Mouse (Mus musculus) neural tube, embryonic 12.5 days (tissue): Measurements from ENCODE around the gene Rcvrn. TPM values are rescaled to one million over a fixed set of nuclear protein-coding genes. Genes with fewer than 3 reads are reported as not detected.
A peak's percentile ranks its signal among the peaks of the same experiment; 100 is the strongest.

Source experiments
- ATAC-seq: fragments of 200-750 bp; cut with Nextera tagmentation; 2 replicates; pipeline ENCODE4 v1.8.0; 2017; ENCODE audit warnings: low read depth, mild to moderate bottlenecking, moderate TSS enrichment, moderate library complexity; ENCODE audit not compliant: low FRiP score
- H3K27ac ChIP-seq: fragments of 300-500 bp; sonication (generic); 2 replicates; pipeline ENCODE4 v1.5.1; 2016
- H3K27me3 ChIP-seq: fragments of 300-500 bp; sonication (generic); replicated peaks from 2 replicates; pipeline ENCODE4 v1.6.1; 2016; ENCODE audit warnings: mild to moderate bottlenecking
- H3K36me3 ChIP-seq: fragments of 300-500 bp; sonication (generic); 2 replicates; pipeline ENCODE4 v1.6.1; 2016; ENCODE audit warnings: mild to moderate bottlenecking
- H3K4me1 ChIP-seq: fragments of 300-500 bp; sonication (generic); 2 replicates; pipeline ENCODE4 v1.6.1; 2016
- H3K4me2 ChIP-seq: fragments of 300-500 bp; sonication (generic); replicated peaks from 2 replicates; pipeline ENCODE4 v1.6.1; 2016; ENCODE audit warnings: mild to moderate bottlenecking
- H3K4me3 ChIP-seq: fragments of 300-500 bp; sonication (generic); 2 replicates; pipeline ENCODE4 v1.5.1; 2016
- H3K9ac ChIP-seq: fragments of 300-500 bp; sonication (generic); 2 replicates; pipeline ENCODE4 v1.6.1; 2016; ENCODE audit warnings: mild to moderate bottlenecking
- H3K9me3 ChIP-seq: fragments of 300-500 bp; sonication (generic); 2 replicates; pipeline ENCODE4 v1.6.1; 2016; ENCODE audit warnings: mild to moderate bottlenecking
- WGBS: fragments of 180-500 bp; shearing (Covaris S2); methylation state at CpG from one replicate; pipeline ENCODE4 v1.1.7; 2016; 5-methylcytosine and 5-hydroxymethylcytosine counted together
- polyA plus RNA-seq: library from polyadenylated mRNA; unstranded; fragments of >200 nt; fragmentation: Nextera tagmentation; extraction: Ambion mirVana; gene quantifications from 2 replicates; pipeline ENCODE4 v1.2.1, GENCODE M21; 2016

Gene Rcvrn
- not detected in 2 replicates for polyA plus RNA-seq

DNA sequence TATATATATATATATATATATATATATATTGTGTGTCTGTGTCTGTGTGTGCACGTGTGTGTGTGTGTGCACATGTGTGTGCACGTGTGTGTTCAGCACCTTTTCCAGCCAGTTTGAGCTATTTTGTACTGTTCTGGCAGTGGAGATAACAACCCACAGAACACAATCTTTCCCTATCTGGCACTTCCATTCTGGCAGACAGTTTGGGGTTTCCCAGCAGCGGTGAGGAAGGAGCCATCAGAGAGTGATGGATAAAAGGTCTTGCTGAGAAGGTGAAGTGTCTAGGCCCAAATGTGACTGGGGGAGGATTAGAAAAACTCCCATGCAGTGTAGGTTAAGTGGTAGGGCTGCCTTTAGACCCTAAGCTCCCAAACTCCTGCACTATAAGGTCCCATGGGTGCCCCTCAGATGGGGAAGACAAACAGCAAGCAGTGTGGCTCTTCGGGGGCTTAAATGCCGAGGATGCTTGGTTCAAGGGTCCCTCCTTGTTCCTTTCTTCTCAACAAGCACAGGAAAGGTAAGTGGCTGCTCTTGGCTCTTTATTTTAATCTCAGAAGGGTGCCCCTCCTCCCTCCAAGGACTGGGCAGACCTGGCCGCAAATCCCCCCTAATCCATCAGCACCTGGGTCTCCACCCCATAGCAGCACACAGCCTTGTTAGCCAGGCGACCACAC lies at the start of gene Rcvrn:
Gene Rcvrn (plus strand): TSS at position 624 of the 674 bp plus-strand sequence.
- H3K4me3 ChIP-seq, result no peak within 1 kb of the TSS
- no peaks in the 10 kb centered on the region for H3K4me1 ChIP-seq
- H3K27me3 ChIP-seq, result no peaks in the 10 kb centered on the region
- no peak within 1 kb of the TSS for H3K4me2 ChIP-seq
- H3K27ac ChIP-seq, result no peak within 1 kb of the TSS
- no peaks in the 10 kb centered on the region for H3K36me3 ChIP-seq
- ATAC-seq, result no peak
- 79% methylated on average over 7 of the region's 7 CpGs for WGBS
- no peak within 1 kb of the TSS for H3K9ac ChIP-seq
- H3K9me3 ChIP-seq, result no peaks in the 10 kb centered on the region

DNA sequence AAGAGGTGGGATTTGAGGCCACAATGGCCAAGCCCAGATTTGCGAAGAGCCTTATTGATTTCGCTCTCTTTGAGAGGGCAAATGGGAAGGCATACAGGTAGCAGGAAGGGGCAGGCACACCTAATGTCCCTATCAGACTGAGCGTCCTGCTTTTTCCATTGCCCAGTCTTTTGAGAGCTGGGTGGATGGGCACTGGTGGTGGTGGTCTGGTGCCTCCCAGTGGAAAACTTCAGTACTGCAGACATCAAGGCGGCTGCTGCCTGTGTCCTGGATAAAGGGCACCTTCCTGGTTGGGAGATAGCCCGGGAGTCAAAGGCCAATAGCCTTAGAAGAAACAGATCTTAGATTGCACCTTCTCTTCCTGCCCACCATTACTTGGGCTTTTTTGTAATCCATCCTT lies 47.4 kb upstream of the Rcvrn start:
- no peaks in the 10 kb centered on the region for H3K36me3 ChIP-seq
- peaks cover 6% of the 10 kb centered on the region; the same call in 1 of the 2 replicates for H3K4me1 ChIP-seq
- WGBS, result 32% methylated on average over 5 of the region's 5 CpGs
- H3K4me2 ChIP-seq, result no peak overlapping the region
- H3K9me3 ChIP-seq, result no peaks in the 10 kb centered on the region
- H3K9ac ChIP-seq, result no peak overlapping the region
- no peaks in the 10 kb centered on the region for H3K27me3 ChIP-seq
- no peak overlapping the region for H3K27ac ChIP-seq
- ATAC-seq, result no peak; the same call in 1 of the 2 replicates
- no peak overlapping the region for H3K4me3 ChIP-seq

- H3K4me3 ChIP-seq, result no peak overlapping the region
Measured at GRCm38 (mm10) chr11:67648651-67649407, 46.3 kb upstream of the Rcvrn start.

GRCm38 (mm10) chr11:67649971-67650707 lies 45.0 kb upstream of the Rcvrn start:
- WGBS, result 58% methylated on average over 10 of the region's 10 CpGs
- H3K36me3 ChIP-seq, result no peaks in the 10 kb centered on the region
- H3K4me1 ChIP-seq, result peaks cover 6% of the 10 kb centered on the region; the same call in 1 of the 2 replicates
- H3K4me3 ChIP-seq, result no peak overlapping the region
- no peaks in the 10 kb centered on the region for H3K9me3 ChIP-seq
- H3K27me3 ChIP-seq, result no peaks in the 10 kb centered on the region
- H3K4me2 ChIP-seq, result no peak overlapping the region
- no peak overlapping the region for H3K9ac ChIP-seq
- ATAC-seq, result no peak
- no peak overlapping the region for H3K27ac ChIP-seq

More at GRCm38 (mm10) chr11:67648651-67649407, 46.3 kb upstream of the Rcvrn start:
- Histone ChIP-seq H3K9me3 (no peaks in the 10 kb centered on the region), H3K27me3 (no peaks in the 10 kb centered on the region), H3K27ac (no peak overlapping the region), H3K4me2 (no peak overlapping the region), H3K36me3 (no peaks in the 10 kb centered on the region), H3K9ac (no peak overlapping the region), H3K4me1 (peaks cover 6% of the 10 kb centered on the region; the same call in 1 of the 2 replicates)
- 86% methylated on average over 11 of the region's 11 CpGs for WGBS
- ATAC-seq, result no peak

DNA sequence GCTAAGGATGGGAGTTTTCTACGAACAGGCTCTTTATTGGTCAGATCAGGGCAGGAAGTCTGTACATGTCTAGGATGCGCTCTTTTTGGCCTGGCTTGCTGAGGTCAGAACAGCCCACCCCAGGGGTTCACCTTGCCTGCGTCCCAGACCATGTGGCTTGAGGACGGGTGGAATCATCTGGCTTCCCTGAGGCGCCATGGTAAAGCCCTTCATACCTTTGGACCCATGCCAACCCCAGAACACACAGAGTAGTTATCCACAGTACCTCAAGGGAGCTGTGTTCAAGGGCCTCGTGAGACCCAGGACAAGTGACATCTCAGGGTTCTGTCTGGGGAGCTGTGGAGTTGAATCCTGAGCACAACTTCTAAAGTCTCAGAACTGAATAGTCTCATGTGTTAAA lies 43.4 kb upstream of the Rcvrn start:
- H3K4me2 ChIP-seq, result no peak overlapping the region
- H3K4me1 ChIP-seq, result peaks cover 6% of the 10 kb centered on the region; the same call in 1 of the 2 replicates
- H3K9me3 ChIP-seq, result no peaks in the 10 kb centered on the region
- H3K9ac ChIP-seq, result no peak overlapping the region
- no peak overlapping the region for H3K4me3 ChIP-seq
- no peak for ATAC-seq
- 83% methylated on average over 6 of the region's 6 CpGs for WGBS
- no peaks in the 10 kb centered on the region for H3K27me3 ChIP-seq
- no peaks in the 10 kb centered on the region for H3K36me3 ChIP-seq
- no peak overlapping the region for H3K27ac ChIP-seq

GRCm38 (mm10) chr11:67652194-67652892 lies 42.8 kb upstream of the Rcvrn start:
- Histone ChIP-seq H3K36me3 (no peaks in the 10 kb centered on the region), H3K9me3 (no peaks in the 10 kb centered on the region), H3K27me3 (no peaks in the 10 kb centered on the region), H3K27ac (no peak overlapping the region), H3K4me2 (0 out of 2 replicates have a peak overlapping the region, but pooled peaks have one; percentile 2), H3K9ac (no peak overlapping the region), H3K4me1 (peaks cover 6% of the 10 kb centered on the region; the same call in 1 of the 2 replicates), H3K4me3 (no peak overlapping the region)
- ATAC-seq, result no peak
- WGBS, result 17% methylated on average over 14 of the region's 14 CpGs

GRCm38 (mm10) chr11:67652893-67653255 lies 42.3 kb upstream of the Rcvrn start:
- H3K4me1 ChIP-seq, result peaks cover 6% of the 10 kb centered on the region; the same call in 1 of the 2 replicates
- H3K27me3 ChIP-seq, result no peaks in the 10 kb centered on the region
- no peak for ATAC-seq
- H3K9ac ChIP-seq, result no peak overlapping the region
- H3K9me3 ChIP-seq, result no peaks in the 10 kb centered on the region
- H3K27ac ChIP-seq, result no peak overlapping the region
- WGBS, result 31% methylated on average over 6 of the region's 6 CpGs
- 0 out of 2 replicates have a peak overlapping the region, but pooled peaks have one; percentile 2 for H3K4me2 ChIP-seq
- no peak overlapping the region for H3K4me3 ChIP-seq
- H3K36me3 ChIP-seq, result no peaks in the 10 kb centered on the region

GRCm38 (mm10) chr11:67653521-67654090 lies 41.5 kb upstream of the Rcvrn start:
- Histone ChIP-seq H3K4me2 (no peak overlapping the region), H3K27me3 (no peaks in the 10 kb centered on the region), H3K4me1 (peaks cover 6% of the 10 kb centered on the region; the same call in 1 of the 2 replicates), H3K4me3 (no peak overlapping the region), H3K36me3 (no peaks in the 10 kb centered on the region), H3K9me3 (no peaks in the 10 kb centered on the region), H3K9ac (no peak overlapping the region), H3K27ac (no peak overlapping the region)
- 92% methylated on average over 9 of the region's 9 CpGs for WGBS
- no peak for ATAC-seq

- no peak overlapping the region for H3K4me3 ChIP-seq
- no peak overlapping the region for H3K27ac ChIP-seq
- H3K9ac ChIP-seq, result no peak overlapping the region
- H3K27me3 ChIP-seq, result no peaks in the 10 kb centered on the region
- no peaks in the 10 kb centered on the region for H3K36me3 ChIP-seq
- H3K4me1 ChIP-seq, result peaks cover 6% of the 10 kb centered on the region; the same call in 1 of the 2 replicates
- H3K9me3 ChIP-seq, result no peaks in the 10 kb centered on the region
- no peak for ATAC-seq
- WGBS, result 87% methylated on average over 4 of the region's 4 CpGs
- H3K4me2 ChIP-seq, result no peak overlapping the region
Measured at GRCm38 (mm10) chr11:67654514-67654913, 40.6 kb upstream of the Rcvrn start.

DNA sequence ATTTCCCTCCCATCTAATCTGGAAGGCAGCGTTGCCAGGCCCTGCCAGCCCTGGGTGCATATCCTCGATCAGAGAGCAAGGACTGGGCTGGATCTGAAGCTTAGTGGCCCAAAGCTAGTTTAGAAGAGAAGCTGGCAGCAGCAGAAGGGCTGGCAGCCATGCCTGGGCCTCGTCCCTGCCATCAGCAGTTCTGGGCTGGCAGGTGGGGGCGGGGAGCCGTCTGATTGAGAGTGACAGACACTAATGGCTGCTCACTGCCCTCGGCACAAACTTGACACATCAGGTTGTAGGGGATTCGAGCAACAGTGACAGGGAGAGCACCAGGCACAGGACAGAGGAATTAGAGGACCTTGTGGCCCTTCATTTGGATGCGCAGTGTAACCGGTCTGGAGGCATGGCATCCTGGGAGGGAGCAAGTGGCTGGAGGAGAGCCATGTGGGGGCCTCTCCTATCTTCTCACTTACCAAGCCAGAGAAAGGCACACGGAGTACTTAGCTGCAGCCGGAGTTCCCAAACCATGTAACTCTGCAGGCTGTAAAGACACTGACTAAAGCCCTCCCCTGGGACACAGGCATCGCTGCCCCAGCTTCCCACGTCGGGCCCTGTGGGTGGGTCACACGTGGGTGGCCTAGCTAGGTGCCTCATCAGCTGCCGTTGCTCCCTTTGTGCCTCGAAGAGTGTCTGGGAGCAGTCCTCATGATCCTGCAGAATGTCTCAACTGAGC lies 39.7 kb upstream of the Rcvrn start:
- no peaks in the 10 kb centered on the region for H3K27me3 ChIP-seq
- no peak overlapping the region for H3K9ac ChIP-seq
- no peaks in the 10 kb centered on the region for H3K36me3 ChIP-seq
- 77% methylated on average over 17 of the region's 17 CpGs for WGBS
- ATAC-seq, result no peak
- no peak overlapping the region for H3K4me3 ChIP-seq
- peaks cover 6% of the 10 kb centered on the region; the same call in 1 of the 2 replicates for H3K4me1 ChIP-seq
- no peak overlapping the region for H3K4me2 ChIP-seq
- no peak overlapping the region for H3K27ac ChIP-seq
- H3K9me3 ChIP-seq, result no peaks in the 10 kb centered on the region

GRCm38 (mm10) chr11:67656366-67656765 lies 38.8 kb upstream of the Rcvrn start:
- Histone ChIP-seq H3K36me3 (no peaks in the 10 kb centered on the region), H3K4me2 (no peak overlapping the region), H3K9me3 (no peaks in the 10 kb centered on the region), H3K27me3 (no peaks in the 10 kb centered on the region), H3K4me3 (no peak overlapping the region), H3K4me1 (peaks cover 6% of the 10 kb centered on the region; the same call in 1 of the 2 replicates), H3K9ac (no peak overlapping the region), H3K27ac (no peak overlapping the region)
- ATAC-seq, result no peak
- 84% methylated on average over 7 of the region's 7 CpGs for WGBS
